Mouse (Mus musculus): ENCODE measurements at regions not wholly inside any gene's neighbourhood (a gene's known extent, or its start where the extent isn't known, plus 50 kb on each side); places are given as distances from the start of the nearest gene placed in this dataset.

DNA sequence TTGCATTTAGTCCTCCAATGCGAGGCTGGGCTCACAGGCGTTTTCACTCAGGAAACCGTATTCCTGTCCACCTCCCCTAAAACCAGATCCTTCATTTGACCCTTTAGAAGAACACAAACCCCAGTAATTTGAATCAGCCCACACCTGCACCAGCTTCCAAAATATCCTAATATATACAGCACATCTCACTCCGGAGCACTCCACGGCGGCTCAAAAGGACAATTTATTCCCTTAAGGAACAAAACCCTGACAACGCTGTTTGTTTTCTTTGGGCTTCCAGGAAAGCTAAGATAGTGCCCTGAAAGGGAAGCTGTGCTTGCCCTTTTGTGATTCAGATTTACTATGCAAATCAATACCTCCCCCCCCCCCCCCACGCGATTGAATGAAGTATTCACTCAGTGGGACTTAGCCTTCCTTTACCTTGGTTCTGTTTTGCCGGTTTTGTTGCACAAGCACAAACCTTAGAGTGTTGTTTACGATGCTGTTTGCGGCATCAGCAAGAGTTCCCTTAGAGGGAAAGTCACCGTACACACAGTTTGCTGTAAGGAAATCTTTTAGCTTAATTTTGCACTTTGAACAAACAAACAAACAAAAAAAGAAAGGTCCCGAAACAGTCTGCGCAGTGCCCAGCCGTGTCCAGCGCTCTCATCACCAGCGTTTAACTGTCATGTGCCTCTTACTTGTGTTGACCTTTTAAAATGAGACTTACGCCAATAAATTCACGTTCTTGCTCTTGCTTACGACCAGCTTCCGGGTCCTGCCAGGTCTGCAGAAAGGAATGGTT lies 111.2 kb upstream of the Six2 start:
- Histone ChIP-seq H3K4me2 (replicated peaks) (peak overlapping the region; percentile 94), H3K4me3 (peak overlapping the region; percentile 54), H3K36me3 (no peaks in the 10 kb centered on the region), H3K9me3 (no peaks in the 10 kb centered on the region), H3K27ac (peak overlapping the region; percentile 92), H3K9ac (peak overlapping the region; percentile 90), H3K27me3 (peaks cover 18% of the 10 kb centered on the region; the same call in 1 of the 2 replicates), H3K4me1 (peaks cover 38% of the 10 kb centered on the region)
- no peak for ATAC-seq (ENCODE audit: insufficient number of reproducible peaks, insufficient read depth, low FRiP score, low TSS enrichment)
- 2% methylated on average over 22 of the region's 22 CpGs for WGBS

DNA sequence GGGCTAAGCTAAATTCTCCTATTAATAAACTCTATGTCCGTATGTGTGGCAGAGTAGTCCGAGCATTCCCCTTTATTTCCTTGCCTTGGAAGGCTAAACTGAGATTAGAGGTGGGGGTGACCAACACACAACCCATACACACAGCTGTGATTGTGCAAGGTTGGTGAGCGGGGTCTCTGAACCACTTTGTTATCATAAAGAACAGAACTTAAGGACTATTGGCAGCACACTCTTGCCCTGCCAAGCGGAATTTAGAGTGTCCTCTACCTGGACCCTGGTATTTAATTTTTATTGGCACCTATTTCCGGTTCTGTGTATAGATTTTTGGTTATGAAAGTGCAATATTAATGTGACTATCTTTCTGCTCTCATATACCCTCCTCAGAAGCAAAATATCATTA lies 109.7 kb upstream of the Six2 start:
- H3K4me1 ChIP-seq, result peaks cover 35% of the 10 kb centered on the region
- H3K27ac ChIP-seq, result 0 out of 2 replicates have a peak overlapping the region, but pooled peaks have one; percentile 36
- H3K27me3 ChIP-seq, result peaks cover 14% of the 10 kb centered on the region; the same call in 1 of the 2 replicates
- 40% methylated on average over 5 of the region's 5 CpGs for WGBS
- H3K9me3 ChIP-seq, result no peaks in the 10 kb centered on the region
- H3K4me3 ChIP-seq, result peak overlapping the region; percentile 5; the same call in 1 of the 2 replicates
- ATAC-seq (ENCODE audit: insufficient number of reproducible peaks, insufficient read depth, low FRiP score, low TSS enrichment), result no peak
- H3K36me3 ChIP-seq, result no peaks in the 10 kb centered on the region
- H3K9ac ChIP-seq, result no peak overlapping the region
- H3K4me2 ChIP-seq (replicated peaks), result peak overlapping the region; percentile 33

DNA sequence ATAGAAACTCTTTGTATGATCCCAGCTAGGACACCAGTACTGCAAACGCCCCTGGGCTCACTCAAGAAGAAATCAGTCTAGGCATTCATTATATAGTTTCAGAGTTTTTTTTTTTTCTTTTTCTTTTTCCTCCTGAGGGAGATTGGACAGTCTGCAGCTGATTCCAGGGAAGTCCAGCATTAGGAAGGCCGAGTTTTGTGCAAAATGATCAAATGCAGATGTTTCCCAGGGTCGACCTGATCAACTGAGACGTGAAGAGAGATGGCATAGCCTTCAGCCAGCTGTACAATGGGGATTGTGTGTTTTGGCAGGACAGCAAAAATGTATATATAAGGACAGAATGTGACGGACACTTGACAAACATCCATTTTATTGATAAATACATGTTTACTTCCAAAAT lies 107.7 kb upstream of the Six2 start:
- 22% methylated on average over 5 of the region's 5 CpGs for WGBS
- Histone ChIP-seq H3K27me3 (peaks cover 11% of the 10 kb centered on the region; the same call in 1 of the 2 replicates), H3K4me1 (peaks cover 23% of the 10 kb centered on the region), H3K27ac (0 out of 2 replicates have a peak overlapping the region, but pooled peaks have one; percentile 36), H3K4me2 (replicated peaks) (peak overlapping the region; percentile 29), H3K36me3 (no peaks in the 10 kb centered on the region), H3K9ac (no peak overlapping the region), H3K4me3 (no peak overlapping the region), H3K9me3 (no peaks in the 10 kb centered on the region)
- ATAC-seq (ENCODE audit: insufficient number of reproducible peaks, insufficient read depth, low FRiP score, low TSS enrichment), result no peak

DNA sequence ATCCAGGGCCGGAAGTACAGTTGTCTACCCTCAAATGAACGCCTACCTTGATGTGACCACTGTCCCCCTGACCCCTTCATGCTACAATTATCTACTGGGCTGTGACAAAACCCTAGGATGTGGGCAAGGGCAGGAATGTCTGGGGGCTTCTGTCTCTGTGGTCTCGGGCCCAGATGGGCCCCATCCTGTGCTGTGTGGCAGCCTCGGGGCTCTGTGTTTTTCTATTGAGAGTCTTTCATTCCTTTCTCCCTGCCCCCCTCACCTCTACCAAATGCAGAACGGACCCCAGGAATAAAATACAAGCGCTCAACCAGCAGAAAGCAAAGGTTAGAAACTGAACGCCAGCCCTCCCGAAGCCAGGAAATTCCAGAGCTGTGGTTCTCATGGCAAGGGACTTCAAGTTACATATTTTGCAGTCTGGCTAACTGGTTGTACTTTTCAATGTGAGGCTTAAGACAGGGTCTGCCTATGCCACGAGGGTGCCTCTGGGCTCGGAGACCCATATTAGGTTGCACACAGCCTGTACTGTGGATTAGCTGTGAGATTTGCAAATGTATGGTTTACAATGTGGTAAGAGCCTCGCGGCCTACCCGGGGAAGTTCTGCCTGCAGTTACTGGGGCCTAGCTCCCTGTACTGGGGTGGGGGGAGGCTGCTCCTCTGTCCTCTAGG lies 97.7 kb upstream of the Six2 start:
- Histone ChIP-seq H3K9ac (no peak overlapping the region), H3K4me3 (no peak overlapping the region), H3K36me3 (no peaks in the 10 kb centered on the region), H3K9me3 (no peaks in the 10 kb centered on the region), H3K4me1 (peaks cover 34% of the 10 kb centered on the region), H3K27me3 (no peaks in the 10 kb centered on the region), H3K4me2 (replicated peaks) (0 out of 2 replicates have a peak overlapping the region, but pooled peaks have one; percentile 6), H3K27ac (peak overlapping the region; percentile 84)
- peak; percentile 78 for ATAC-seq (ENCODE audit: insufficient number of reproducible peaks, insufficient read depth, low FRiP score, low TSS enrichment)
- 11% methylated on average over 13 of the region's 13 CpGs for WGBS

DNA sequence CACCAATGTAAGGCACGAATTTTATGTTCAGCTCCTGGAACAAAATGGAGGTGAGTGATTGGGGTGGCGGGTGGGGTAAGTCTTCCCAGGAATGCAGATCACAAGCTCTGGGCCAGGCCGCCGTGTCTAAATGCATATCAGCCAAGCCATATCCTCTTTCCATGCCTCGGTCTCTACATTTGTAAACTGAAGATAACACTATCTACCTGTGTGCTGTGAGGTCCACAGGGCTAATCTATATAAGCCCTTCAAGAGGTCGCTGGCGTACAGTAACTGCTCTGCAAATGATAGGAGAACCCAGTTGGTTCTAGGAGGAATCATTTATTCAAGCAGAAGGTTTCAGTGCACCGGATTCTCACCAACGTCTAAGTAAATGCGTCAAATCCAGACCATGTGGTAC lies 92.4 kb upstream of the Six2 start:
- no peaks in the 10 kb centered on the region for H3K36me3 ChIP-seq
- 92% methylated on average over 10 of the region's 10 CpGs for WGBS
- no peak overlapping the region for H3K27ac ChIP-seq
- no peaks in the 10 kb centered on the region for H3K27me3 ChIP-seq
- no peak overlapping the region for H3K4me3 ChIP-seq
- H3K4me1 ChIP-seq, result peaks cover 13% of the 10 kb centered on the region
- no peak overlapping the region for H3K9ac ChIP-seq
- H3K9me3 ChIP-seq, result no peaks in the 10 kb centered on the region
- ATAC-seq (ENCODE audit: insufficient number of reproducible peaks, insufficient read depth, low FRiP score, low TSS enrichment), result no peak
- H3K4me2 ChIP-seq (replicated peaks), result no peak overlapping the region

DNA sequence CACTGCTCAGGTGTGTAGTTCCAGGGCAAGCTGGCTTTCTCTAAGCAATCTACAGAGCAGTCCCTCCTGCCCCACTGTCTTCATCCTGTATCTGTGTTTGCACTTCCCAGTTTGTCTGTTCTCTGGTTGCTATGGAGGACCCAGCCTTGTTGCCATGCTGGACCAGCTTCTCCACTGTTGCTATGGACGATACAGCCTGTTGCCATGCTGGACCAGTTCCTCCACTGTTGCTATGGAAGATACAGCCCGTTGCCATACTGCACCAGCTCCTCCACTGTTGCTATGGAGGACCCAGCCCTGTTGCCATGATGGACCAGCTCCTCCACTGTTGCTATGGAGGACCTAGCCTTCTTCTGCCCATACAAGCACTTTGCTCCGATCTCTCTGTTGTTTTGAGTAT lies 88.8 kb upstream of the Six2 start:
- ATAC-seq (ENCODE audit: insufficient number of reproducible peaks, insufficient read depth, low FRiP score, low TSS enrichment), result no peak
- no peak overlapping the region for H3K27ac ChIP-seq
- no peaks in the 10 kb centered on the region for H3K9me3 ChIP-seq
- H3K36me3 ChIP-seq, result no peaks in the 10 kb centered on the region
- H3K4me1 ChIP-seq, result peaks cover 6% of the 10 kb centered on the region; the same call in 1 of the 2 replicates
- H3K4me2 ChIP-seq (replicated peaks), result no peak overlapping the region
- no peak overlapping the region for H3K9ac ChIP-seq
- no peak overlapping the region for H3K4me3 ChIP-seq
- H3K27me3 ChIP-seq, result no peaks in the 10 kb centered on the region
- WGBS, result 83% methylated on average over 3 of the region's 3 CpGs

DNA sequence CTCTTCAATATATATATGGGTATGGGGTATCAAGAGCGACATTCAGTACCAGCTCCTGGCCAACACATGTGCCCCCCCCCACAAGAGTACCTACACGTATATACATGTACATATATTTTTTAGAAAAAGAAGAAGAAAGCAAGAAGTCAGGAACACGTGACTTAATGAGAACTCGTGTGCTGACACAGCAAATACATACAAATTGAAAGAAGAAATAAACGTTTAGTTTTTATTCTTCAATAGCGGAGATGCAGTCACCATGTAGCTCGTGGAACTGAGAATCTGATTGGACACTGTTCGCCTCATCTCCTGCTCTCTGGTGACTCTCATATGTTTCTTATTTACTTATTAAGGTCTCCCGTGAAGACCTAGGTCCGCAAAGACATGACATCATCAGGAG lies 80.3 kb upstream of the Six2 start:
- H3K27ac ChIP-seq, result no peak overlapping the region
- H3K36me3 ChIP-seq, result no peaks in the 10 kb centered on the region
- H3K9ac ChIP-seq, result no peak overlapping the region
- WGBS, result 68% methylated on average over 10 of the region's 10 CpGs
- no peak overlapping the region for H3K4me2 ChIP-seq (replicated peaks)
- H3K9me3 ChIP-seq, result no peaks in the 10 kb centered on the region
- peaks cover 16% of the 10 kb centered on the region for H3K4me1 ChIP-seq
- H3K4me3 ChIP-seq, result no peak overlapping the region
- H3K27me3 ChIP-seq, result no peaks in the 10 kb centered on the region
- no peak for ATAC-seq (ENCODE audit: insufficient number of reproducible peaks, insufficient read depth, low FRiP score, low TSS enrichment)

DNA sequence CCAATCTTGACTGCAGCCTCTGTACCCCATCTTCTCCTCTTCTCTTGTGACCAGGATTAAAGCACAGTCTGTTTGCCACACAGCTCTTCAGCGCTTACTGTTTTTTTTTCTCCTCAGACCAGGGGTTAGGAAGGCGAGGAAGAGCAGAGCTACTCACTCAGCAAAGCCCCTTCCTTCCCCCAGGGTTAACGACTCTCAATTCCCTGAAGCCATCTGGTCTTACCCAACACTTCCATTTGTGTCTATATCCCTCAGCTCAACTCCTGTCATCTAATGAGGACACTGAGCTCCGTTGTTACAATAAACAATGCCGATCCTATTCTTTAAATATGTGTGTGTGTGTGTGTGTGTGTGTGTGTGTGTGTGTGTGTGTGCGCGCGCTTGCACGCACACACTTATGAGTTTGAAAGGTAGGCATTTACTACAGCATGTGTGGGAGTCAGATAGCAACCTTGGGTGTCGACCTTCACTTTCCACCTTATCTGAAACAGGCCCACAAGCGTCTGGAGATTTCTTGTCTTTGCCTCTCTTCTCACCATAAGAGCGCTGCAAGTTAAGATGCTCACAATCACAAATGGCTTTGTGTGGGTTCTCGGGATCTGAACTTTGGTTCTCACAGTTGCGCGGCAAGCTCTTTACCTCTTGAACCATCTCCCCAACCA lies 79.3 kb upstream of the Six2 start:
- 65% methylated on average over 15 of the region's 15 CpGs for WGBS
- H3K4me2 ChIP-seq (replicated peaks), result no peak overlapping the region
- no peak for ATAC-seq (ENCODE audit: insufficient number of reproducible peaks, insufficient read depth, low FRiP score, low TSS enrichment)
- no peak overlapping the region for H3K4me3 ChIP-seq
- H3K4me1 ChIP-seq, result peaks cover 16% of the 10 kb centered on the region
- H3K9me3 ChIP-seq, result no peaks in the 10 kb centered on the region
- no peaks in the 10 kb centered on the region for H3K36me3 ChIP-seq
- H3K27me3 ChIP-seq, result no peaks in the 10 kb centered on the region
- no peak overlapping the region for H3K9ac ChIP-seq
- H3K27ac ChIP-seq, result no peak overlapping the region

DNA sequence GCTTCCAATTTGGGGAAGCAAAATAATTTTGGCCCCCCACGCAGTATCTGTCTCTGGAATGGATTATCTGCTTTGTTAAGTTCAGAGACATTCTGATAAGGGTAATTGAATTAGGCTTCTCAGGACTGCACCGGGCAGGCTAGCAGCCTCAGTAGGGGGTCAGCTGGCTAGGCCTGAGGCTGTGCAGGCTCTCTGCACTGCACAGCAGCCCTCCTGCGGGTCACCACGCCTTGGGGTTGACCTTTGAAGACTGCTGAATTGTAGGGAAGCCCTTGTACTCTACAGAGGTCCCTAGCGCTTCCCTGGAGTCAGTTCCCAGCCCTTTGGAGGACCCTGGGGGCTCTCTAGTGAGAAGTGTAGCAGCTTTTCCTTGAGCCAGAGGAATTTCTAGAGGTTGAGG lies 78.5 kb upstream of the Six2 start:
- 4% methylated on average over 5 of the region's 5 CpGs for WGBS

DNA sequence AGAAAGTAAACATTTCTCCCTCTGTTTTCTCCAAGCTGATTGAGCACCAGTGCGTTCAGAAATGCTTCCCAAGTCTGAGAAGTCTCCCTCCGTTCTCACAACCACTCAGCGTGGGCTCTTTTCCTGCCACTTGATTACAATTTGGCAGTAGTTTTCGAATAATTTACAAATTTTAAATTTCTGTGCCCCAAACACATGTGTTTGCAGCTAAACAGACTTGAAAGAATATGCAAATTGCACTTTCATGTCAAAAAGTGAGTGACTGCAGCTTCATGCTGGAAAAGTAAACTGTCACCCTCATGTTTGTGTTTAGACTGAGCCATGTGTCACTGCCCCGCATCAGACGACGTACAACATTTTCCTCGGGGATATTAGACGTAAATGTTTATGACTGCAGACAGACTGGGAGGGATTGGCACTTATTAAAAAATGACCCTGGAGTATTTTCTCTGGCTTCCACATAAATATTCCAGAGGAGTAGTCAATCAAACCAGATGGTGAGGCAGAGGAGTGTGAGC lies 70.6 kb upstream of the Six2 start:
- peaks cover 12% of the 10 kb centered on the region; the same call in 1 of the 2 replicates for H3K4me1 ChIP-seq
- no peaks in the 10 kb centered on the region for H3K36me3 ChIP-seq
- no peak overlapping the region for H3K4me3 ChIP-seq
- H3K27me3 ChIP-seq, result no peaks in the 10 kb centered on the region
- ATAC-seq (ENCODE audit: insufficient number of reproducible peaks, insufficient read depth, low FRiP score, low TSS enrichment), result no peak
- peaks cover 3% of the 10 kb centered on the region; the same call in 1 of the 2 replicates for H3K9me3 ChIP-seq
- no peak overlapping the region for H3K4me2 ChIP-seq (replicated peaks)
- no peak overlapping the region for H3K9ac ChIP-seq
- 38% methylated on average over 9 of the region's 9 CpGs for WGBS
- H3K27ac ChIP-seq, result no peak overlapping the region

More for the DNA sequence above, 78.5 kb upstream of the Six2 start:
- ATAC-seq (ENCODE audit: insufficient number of reproducible peaks, insufficient read depth, low FRiP score, low TSS enrichment), result 0 out of 2 replicates have a peak, but pooled peaks have one; percentile 55
- Histone ChIP-seq H3K27ac (no peak overlapping the region), H3K4me3 (no peak overlapping the region), H3K36me3 (no peaks in the 10 kb centered on the region), H3K9me3 (peaks cover 1% of the 10 kb centered on the region; the same call in 1 of the 2 replicates), H3K4me1 (peaks cover 16% of the 10 kb centered on the region), H3K27me3 (no peaks in the 10 kb centered on the region), H3K4me2 (replicated peaks) (no peak overlapping the region), H3K9ac (no peak overlapping the region)

DNA sequence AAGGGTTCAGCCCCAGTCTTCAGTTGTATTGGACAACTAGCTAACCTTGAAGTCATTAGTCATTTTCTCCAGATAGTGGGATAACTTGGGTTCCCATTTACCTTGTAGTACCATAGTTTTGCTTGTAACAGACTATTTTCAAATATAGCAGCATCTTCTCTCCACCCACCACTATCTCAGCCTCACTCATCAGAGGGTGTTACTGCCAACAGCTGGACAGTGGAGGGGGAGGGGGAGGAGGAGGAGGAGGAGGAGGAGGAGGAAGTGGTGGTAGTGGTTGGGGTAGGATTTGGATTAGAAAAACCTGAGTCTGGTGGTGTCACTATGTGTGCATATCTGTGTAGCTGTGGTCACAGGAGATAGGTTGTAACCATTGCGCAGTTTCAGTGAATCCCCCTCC lies 69.6 kb upstream of the Six2 start:
- no peak overlapping the region for H3K9ac ChIP-seq
- no peak for ATAC-seq (ENCODE audit: insufficient number of reproducible peaks, insufficient read depth, low FRiP score, low TSS enrichment)
- no peaks in the 10 kb centered on the region for H3K36me3 ChIP-seq
- peaks cover 12% of the 10 kb centered on the region; the same call in 1 of the 2 replicates for H3K4me1 ChIP-seq
- H3K9me3 ChIP-seq, result peaks cover 3% of the 10 kb centered on the region; the same call in 1 of the 2 replicates
- 93% methylated on average over 1 of the region's 1 CpGs for WGBS
- no peaks in the 10 kb centered on the region for H3K27me3 ChIP-seq
- no peak overlapping the region for H3K4me3 ChIP-seq
- no peak overlapping the region for H3K4me2 ChIP-seq (replicated peaks)
- no peak overlapping the region for H3K27ac ChIP-seq

Measured in embryonic facial prominence, embryonic 12.5 days (tissue).